Mouse (Mus musculus) lung, postnatal 4 days (tissue): Measurements from ENCODE around the gene Pnpo.

ENCODE experiments used
- DNase-seq, 2 experiments: peaks; one replicate each; pipeline ENCODE4 v3.0.0; 2021

Gene Pnpo

GRCm38 (mm10) chr11:96935872-96936650, 7.7 kb downstream of the Pnpo start:
- no peak for DNase-seq

GRCm38 (mm10) chr11:96934921-96935356, 8.8 kb downstream of the Pnpo start:
- DNase-seq = peak; percentile 88 to 91

- DNase-seq = no peak
Measured at GRCm38 (mm10) chr11:96933562-96934276, 10.1 kb downstream of the Pnpo start.

GRCm38 (mm10) chr11:96931327-96932062, 12.3 kb downstream of the Pnpo start:
- peak; percentile 86 to 94 for DNase-seq

GRCm38 (mm10) chr11:96929766-96930331, 13.9 kb downstream of the Pnpo start:
- no peak for DNase-seq

- peak; percentile 50 to 76 for DNase-seq
Measured at GRCm38 (mm10) chr11:96929096-96929765, 14.6 kb downstream of the Pnpo start.

GRCm38 (mm10) chr11:96928691-96929090, 15.1 kb downstream of the Pnpo start:
- DNase-seq = peak; percentile 36 to 62

- no peak for DNase-seq
Measured at GRCm38 (mm10) chr11:96928088-96928487, 15.7 kb downstream of the Pnpo start, which contains the start of gene Prr15l. Gene Prr15l (plus strand): TSS chr11:96928104.

- DNase-seq = no peak
Measured at GRCm38 (mm10) chr11:96926587-96926986, 17.2 kb downstream of the Pnpo start.

- DNase-seq = no peak
Measured at GRCm38 (mm10) chr11:96925469-96926148, 18.2 kb downstream of the Pnpo start.

- DNase-seq = no peak
Measured at GRCm38 (mm10) chr11:96924861-96925260, 18.9 kb downstream of the Pnpo start.

GRCm38 (mm10) chr11:96919003-96919402, 24.8 kb downstream of the Pnpo start:
- no peak for DNase-seq

- no peak for DNase-seq
Measured at GRCm38 (mm10) chr11:96917415-96917814, 26.4 kb downstream of the Pnpo start.

GRCm38 (mm10) chr11:96916885-96917396, 26.8 kb downstream of the Pnpo start:
- no peak for DNase-seq

GRCm38 (mm10) chr11:96916044-96916884, 27.5 kb downstream of the Pnpo start, which contains the start of gene Cdk5rap3:
Gene Cdk5rap3 (minus strand): TSS chr11:96916496.
- DNase-seq = peak; percentile 99 to 100

- DNase-seq = no peak
Measured at GRCm38 (mm10) chr11:96912682-96913081, 31.1 kb downstream of the Pnpo start.

GRCm38 (mm10) chr11:96910003-96910402, 33.8 kb downstream of the Pnpo start:
- peak; percentile 76 to 86 for DNase-seq

GRCm38 (mm10) chr11:96908594-96908993, 35.2 kb downstream of the Pnpo start:
- DNase-seq = no peak

- peak in 1 of 2 experiments; percentile 52 for DNase-seq
Measured at GRCm38 (mm10) chr11:96906431-96907161, 37.2 kb downstream of the Pnpo start.
